2 mouse cellular contexts compared by ENCODE assay signal in the genomic region with DNA sequence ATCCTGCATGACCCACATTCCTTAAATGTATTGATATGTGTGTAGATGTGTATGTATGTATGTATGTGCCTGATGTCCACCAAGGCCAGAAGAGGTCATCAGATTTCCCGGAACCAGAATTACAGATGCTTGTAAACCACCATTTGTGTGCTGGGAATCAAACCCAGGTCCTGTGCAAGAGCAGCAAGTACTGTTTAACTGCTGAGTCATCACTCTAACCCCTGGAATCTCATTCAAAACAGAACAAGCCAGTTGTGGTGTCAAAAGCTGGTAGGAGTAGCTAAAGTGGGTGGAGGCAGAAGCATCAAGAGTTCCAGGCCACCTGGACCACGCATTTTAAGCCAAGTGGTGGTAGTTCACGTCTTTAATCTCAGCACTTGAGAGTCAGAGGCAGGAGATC.
TF ChIP-seq lines count a peak whose summit lies in the region.

No protein-coding gene starts in this region.

TF ChIP-seq in CH12.LX, 34 proteins besides CTCF, POLR2A, EP300 and RAD21:
- peak; percentile 82 for TF ChIP-seq MAFK (IDR thresholded peaks at IDR 0.05; ENCODE audit: insufficient replicate concordance, low read length)
- no peak for TF ChIP-seq ZC3H11A (IDR thresholded peaks at IDR 0.05; ENCODE audit: low read depth, low read length)

TF ChIP-seq in MEL, 35 proteins besides CTCF, POLR2A, EP300 and RAD21 (continued from another document):
- no peak for TF ChIP-seq TBP (IDR thresholded peaks at IDR 0.05; ENCODE audit: low read depth, low read length)
